Mouse (Mus musculus) left cerebral cortex, postnatal 14 days (tissue): ENCODE measurements at regions not wholly inside any gene's neighbourhood (a gene's known extent, or its start where the extent isn't known, plus 50 kb on each side); places are given as distances from the start of the nearest gene placed in this dataset.

Experiments
- DNase-seq, 2 experiments: peaks; one replicate each; pipeline ENCODE4 v3.0.0; 2021 to 2022; ENCODE audit warnings: low spot score in 2 of 2, mixed read lengths in 1 of 2
- intact Hi-C: fragments of 180-260 bp; cut with DNase I; formaldehyde crosslinking; loops from one replicate; pipeline ENCODE4 v1.15.1; 2025

DNA sequence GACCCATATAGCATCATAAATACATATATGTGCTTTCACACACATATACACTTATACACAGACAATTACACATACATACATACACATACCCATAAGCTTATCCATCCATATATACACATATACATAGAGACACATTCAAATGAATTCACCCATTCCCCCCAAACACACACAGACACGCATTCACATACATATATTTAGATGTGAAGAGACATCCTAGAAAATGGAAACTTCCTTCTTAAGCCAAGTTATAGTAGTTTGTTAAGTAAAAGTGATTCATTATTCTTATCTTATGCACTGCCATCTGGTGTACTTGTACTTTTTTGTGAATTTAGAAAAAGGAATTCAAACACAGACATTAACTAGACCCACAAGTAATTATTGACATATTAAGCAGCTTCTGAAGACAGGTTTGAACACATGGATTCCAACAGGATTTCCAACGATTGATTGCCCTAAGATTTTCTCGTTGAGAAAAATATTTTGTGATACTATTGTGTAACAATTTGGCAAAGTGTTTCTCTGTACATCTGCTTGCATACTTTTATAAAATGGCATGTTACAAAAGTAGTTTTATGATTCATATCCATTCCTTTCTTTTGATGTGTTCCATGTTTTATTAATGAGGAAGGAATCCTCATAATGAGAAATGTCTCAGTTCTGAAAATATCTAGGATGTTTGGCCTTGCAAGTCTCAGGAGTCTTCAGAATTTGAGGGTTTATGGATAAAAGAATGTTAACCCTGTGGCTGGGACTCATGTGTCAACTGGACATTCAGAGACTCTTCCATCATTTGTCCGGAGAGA is 1161.5 kb upstream of the Apob start:
- DNase-seq = peak in 1 of 2 experiments; percentile 17

GRCm38 (mm10) chr12:6832933-6833332 is 1144.5 kb upstream of the Apob start:
- intact Hi-C loops = no loop called here
- DNase-seq = no peak

More for the DNA sequence above, 1161.5 kb upstream of the Apob start:
- intact Hi-C loops = loop anchor here (2.0 kb wide), 1 partner anchor 177 kb away; no protein-coding TSS in a partner anchor

DNA sequence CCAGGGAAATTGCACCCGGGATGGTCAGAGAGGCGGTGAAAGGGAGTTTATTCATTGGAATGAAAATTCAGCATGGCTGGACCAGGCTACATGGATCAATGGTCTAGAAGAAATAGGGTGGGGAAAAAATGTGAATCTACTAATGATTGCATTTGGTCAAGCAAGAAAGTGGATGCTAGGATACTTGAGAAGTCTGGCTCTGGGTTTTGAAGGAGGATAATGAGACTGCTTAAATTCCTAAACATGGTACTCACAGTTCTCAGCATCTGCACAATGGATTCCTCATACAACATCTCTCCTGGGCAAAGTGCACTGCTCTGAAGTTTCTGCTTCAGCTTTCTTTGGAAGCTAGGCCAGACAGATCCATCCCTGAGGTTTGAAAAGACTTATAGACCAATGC is 1139.9 kb upstream of the Apob start:
- intact Hi-C loops = no loop called here
- DNase-seq = no peak

- DNase-seq = peak in 1 of 2 experiments; percentile 37
Observed at GRCm38 (mm10) chr12:6848483-6848882, 1129.0 kb upstream of the Apob start.

DNA sequence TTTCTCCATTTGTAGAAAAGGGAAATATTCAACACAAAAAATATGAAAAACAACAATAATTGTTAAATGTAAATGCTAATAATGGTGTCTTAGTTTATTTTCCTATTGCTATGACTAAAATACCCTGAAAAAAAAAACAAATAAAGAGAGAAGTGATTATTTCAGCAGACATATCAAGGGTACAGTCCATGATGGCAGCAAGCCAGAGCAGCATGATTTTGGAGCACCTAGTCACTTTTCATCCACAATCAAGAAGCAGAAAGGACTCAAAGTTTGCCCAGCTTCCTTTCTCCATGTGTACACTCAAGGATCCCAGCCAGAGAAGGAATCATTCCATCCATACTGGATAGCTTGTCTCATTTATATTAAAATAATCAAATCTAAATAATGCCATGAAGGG is 1111.5 kb upstream of the Apob start:
- DNase-seq = no peak
- intact Hi-C loops = no loop called here

More at GRCm38 (mm10) chr12:6848483-6848882, 1129.0 kb upstream of the Apob start:
- intact Hi-C loops = no loop called here
